Comparison of ENCODE assay signal across 8 mouse cellular contexts in genomic region chr1:36252791-36253190, GRCm38 (mm10). TPM values are rescaled to one million over a fixed set of nuclear protein-coding genes. Genes with fewer than 3 reads are reported as not detected.
DNase-seq lines count a peak whose midpoint lies in the region; ATAC-seq and TF ChIP-seq lines count a peak whose summit lies in the region.

No protein-coding gene starts in this region.

- DNase-seq in ovary, adult 18-20 months (ENCODE audit: low spot score) = peak; percentile 41
- DNase-seq in ovary, postnatal 10 days (ENCODE audit: low spot score) = no peak
- DNase-seq in cerebellum, adult 9-11 months = peak; percentile 77
- peak; percentile 43 to 63 for DNase-seq in frontal cortex, postnatal 14 days (ENCODE audit: low spot score in 2 of 2)
- peak; percentile 83 to 85 for DNase-seq in left cerebral cortex, postnatal 14 days (ENCODE audit: low spot score in 2 of 2)
- DNase-seq in spleen, adult 2 months (ENCODE audit: low read depth in 1 of 2, low spot score in 2 of 2) = peak; percentile 62 to 76

- no peak overlapping the region for H3K27ac ChIP-seq in intestine, embryonic 15.5 days
- no peak overlapping the region for H3K27ac ChIP-seq in spleen, adult 2 months (ENCODE audit: insufficient read depth, low read length)

- H3K4me3 ChIP-seq in intestine, embryonic 15.5 days (replicated peaks) = no peak overlapping the region
- H3K4me3 ChIP-seq in spleen, adult 2 months (ENCODE audit: extremely low read depth, insufficient read depth, insufficient read length) = no peak overlapping the region

- H3K27me3 ChIP-seq in intestine, embryonic 15.5 days (replicated peaks) = no peaks in the 10 kb centered on the region
- H3K27me3 ChIP-seq in spleen, adult 2 months (ENCODE audit: control insufficient read depth, insufficient read depth, low read length) = no peaks in the 10 kb centered on the region

- H3K9me3 ChIP-seq in intestine, embryonic 15.5 days = no peaks in the 10 kb centered on the region

- ATAC-seq in intestine, embryonic 15.5 days = peak; percentile 62
- ATAC-seq in megakaryocyte-erythroid progenitor cell, adult 5-6 weeks (replicated peaks; ENCODE audit: low FRiP score, low TSS enrichment, poor library complexity, severe bottlenecking) = peak; percentile 92

- no peaks in the 10 kb centered on the region for H3K36me3 ChIP-seq in intestine, embryonic 15.5 days
- H3K36me3 ChIP-seq in spleen, adult 2 months (ENCODE audit: control insufficient read depth, insufficient read depth, low read length) = no peaks in the 10 kb centered on the region

- TF ChIP-seq POLR2A in spleen, adult 2 months (IDR thresholded peaks at IDR 0.05; ENCODE audit: low read depth, low read length) = no peak

- no peak overlapping the region for H3K9ac ChIP-seq in intestine, embryonic 15.5 days

- H3K4me1 ChIP-seq in intestine, embryonic 15.5 days (replicated peaks) = peaks cover 11% of the 10 kb centered on the region; the same call in 1 of the 2 replicates
- H3K4me1 ChIP-seq in spleen, adult 2 months (ENCODE audit: control insufficient read depth, insufficient read depth, insufficient read length) = no peaks in the 10 kb centered on the region; the same call in 1 of the 2 replicates

- intact Hi-C loops in left cerebral cortex, postnatal 14 days (cut with DNase I) = loop anchor here (10.0 kb wide), 1 partner anchor 1358 kb away; no protein-coding TSS in a partner anchor

- peak; percentile 73; the same call in 1 of the 2 replicates for TF ChIP-seq CTCF in spleen, adult 2 months (IDR thresholded peaks at IDR 0.05; ENCODE audit: extremely low read depth, insufficient read depth, insufficient read length, insufficient replicate concordance)

- 10% methylated on average over 6 of the region's 6 CpGs for WGBS in intestine, embryonic 15.5 days
- WGBS in spleen, adult 2 months = 4% methylated on average over 6 of the region's 6 CpGs

- H3K4me2 ChIP-seq in intestine, embryonic 15.5 days (replicated peaks) = no peak overlapping the region

RNA-seq across cellular contexts. Expression of gene Uggt1, which starts 8.3 kb away (rescaled TPM):
- 50.3 and 57.5 TPM in 2 replicates for polyA plus RNA-seq in intestine, embryonic 15.5 days (2015; fragmentation: Nextera tagmentation; extraction: Ambion mirVana)
- 10 to 100 TPM; 40.8 to 47.3 TPM for total RNA-seq in left cerebral cortex, postnatal 14 days (2021)
- 48.7 and 55.4 TPM in 2 replicates for total RNA-seq in megakaryocyte-erythroid progenitor cell, adult 5-6 weeks (2014; fragmentation: Nextera tagmentation)
- total RNA-seq in megakaryocyte-erythroid progenitor cell, adult 5-6 weeks (2017) = 54.7 and 89.5 TPM in 2 replicates
- polyA plus RNA-seq in spleen, adult 2 months (2012; rRNA removed) = 13.5 and 15.9 TPM in 2 replicates

RNA-seq across cellular contexts. Expression of gene Neurl3, which starts 21.7 kb away (rescaled TPM):
- polyA plus RNA-seq in intestine, embryonic 15.5 days (2015; fragmentation: Nextera tagmentation; extraction: Ambion mirVana) = 24.2 and 25.6 TPM in 2 replicates
- under 1 TPM; 0.26 to 0.61 TPM for total RNA-seq in left cerebral cortex, postnatal 14 days (2021)
- 5.4 and 5.5 TPM in 2 replicates for total RNA-seq in megakaryocyte-erythroid progenitor cell, adult 5-6 weeks (2014; fragmentation: Nextera tagmentation)
- 7.4 and 7.8 TPM in 2 replicates for total RNA-seq in megakaryocyte-erythroid progenitor cell, adult 5-6 weeks (2017)
- polyA plus RNA-seq in spleen, adult 2 months (2012; rRNA removed) = 66.0 and 80.9 TPM in 2 replicates

RNA-seq across cellular contexts. Expression of gene Arid5a, which starts 54.7 kb away (rescaled TPM):
- polyA plus RNA-seq in intestine, embryonic 15.5 days (2015; fragmentation: Nextera tagmentation; extraction: Ambion mirVana) = 3.2 and 5.3 TPM in 2 replicates
- total RNA-seq in left cerebral cortex, postnatal 14 days (2021) = 10 to 100 TPM; 14.7 to 16.9 TPM
- total RNA-seq in megakaryocyte-erythroid progenitor cell, adult 5-6 weeks (2014; fragmentation: Nextera tagmentation) = 6.0 and 7.6 TPM in 2 replicates
- total RNA-seq in megakaryocyte-erythroid progenitor cell, adult 5-6 weeks (2017) = 3.2 and 4.3 TPM in 2 replicates
- 29.6 and 39.6 TPM in 2 replicates for polyA plus RNA-seq in spleen, adult 2 months (2012; rRNA removed)
